Mouse (Mus musculus) forebrain, postnatal 0 days (tissue): ENCODE results near the gene Il17rb. TPM values are rescaled to one million over a fixed set of nuclear protein-coding genes. Genes with fewer than 3 reads are reported as not detected.

Experiments used
- ATAC-seq: fragments of 200-750 bp; cut with Nextera tagmentation; 2 replicates; pipeline ENCODE4 v1.8.0; 2017; ENCODE audit warnings: mild to moderate bottlenecking, moderate library complexity
- DNase-seq: peaks from one replicate; pipeline ENCODE4 v3.0.0-alpha.2; 2015
- H3K27ac ChIP-seq: fragments of 300-500 bp; sonication (generic); 2 replicates; pipeline ENCODE4 v1.5.1; 2014; ENCODE audit warnings: low read depth, mild to moderate bottlenecking, antibody characterized with exemption, low read length, moderate library complexity, mixed read lengths
- H3K27me3 ChIP-seq: fragments of 300-500 bp; sonication (generic); 2 replicates; pipeline ENCODE4 v1.6.1; 2014; ENCODE audit warnings: mild to moderate bottlenecking, low read length, mixed read lengths; ENCODE audit not compliant: insufficient read depth
- H3K36me3 ChIP-seq: fragments of 300-500 bp; sonication (generic); 2 replicates; pipeline ENCODE4 v1.6.1; 2014; ENCODE audit warnings: mild to moderate bottlenecking, moderate library complexity; ENCODE audit not compliant: insufficient read depth
- H3K4me1 ChIP-seq: fragments of 300-500 bp; sonication (generic); 2 replicates; pipeline ENCODE4 v1.6.1; 2014; ENCODE audit warnings: antibody characterized with exemption; ENCODE audit not compliant: insufficient read depth
- H3K4me2 ChIP-seq: fragments of 300-500 bp; sonication (generic); 2 replicates; pipeline ENCODE4 v1.6.1; 2014; ENCODE audit warnings: low read depth, mild to moderate bottlenecking, moderate library complexity
- H3K4me3 ChIP-seq: fragments of 300-500 bp; sonication (generic); 2 replicates; pipeline ENCODE4 v1.5.1; 2014; ENCODE audit warnings: low read depth, low read length, mixed read lengths
- H3K9ac ChIP-seq: fragments of 300-500 bp; sonication (generic); 2 replicates; pipeline ENCODE4 v1.6.1; 2014; ENCODE audit warnings: mild to moderate bottlenecking
- H3K9me3 ChIP-seq: fragments of 300-500 bp; sonication (generic); 2 replicates; pipeline ENCODE4 v1.6.1; 2016; ENCODE audit warnings: low read length
- CTCF ChIP-seq: sonication (generic); IDR thresholded peaks from 2 replicates; pipeline ENCODE4 v1.5.1; 2016; ENCODE audit warnings: antibody characterized with exemption, control low read depth, low read depth
- WGBS: fragments of 180-500 bp; shearing (Covaris S2); extraction: QIAGEN DNeasy Blood & Tissue Kit; methylation state at CpG from one replicate; pipeline ENCODE4 v1.1.7; 2014; 5-methylcytosine and 5-hydroxymethylcytosine counted together
- polyA plus RNA-seq: library from polyadenylated mRNA; unstranded; fragments of >200 nt; fragmentation: Nextera tagmentation; extraction: Ambion mirVana; gene quantifications from 2 replicates; pipeline ENCODE4 v1.2.1, GENCODE M21; 2015
- total RNA-seq: library from RNA; depleted of rRNA; stranded (reverse); fragments of >200 nt; gene quantifications from 2 replicates; pipeline ENCODE4 v1.2.3, GENCODE M21; 2014

Il17rb gene
- total and polyA plus RNA-seq, 2 experiments from 2014 or later: 0.71 to 1.1 TPM

DNA sequence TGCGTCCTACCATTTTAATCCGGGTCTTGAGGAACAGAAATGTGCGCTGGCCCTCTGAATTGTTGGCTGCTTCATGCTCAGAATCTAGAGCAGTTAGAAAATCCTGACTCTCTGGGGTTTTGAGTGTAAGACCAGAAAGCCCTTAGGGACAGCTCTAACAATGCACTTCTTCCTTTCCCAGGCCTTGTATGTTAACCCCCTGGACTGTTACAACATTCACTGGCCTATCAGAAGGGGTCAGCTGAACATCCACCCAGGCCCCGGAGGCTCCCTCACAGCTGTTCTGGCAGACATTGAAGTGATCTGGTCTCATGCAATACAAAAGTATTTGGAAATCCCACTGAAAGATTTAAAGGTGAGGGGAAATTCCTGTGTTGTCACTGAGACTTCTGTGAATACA is 22.6 kb downstream of the Il17rb start:
- no peak for ATAC-seq
- WGBS: 94% methylated on average over 4 of the region's 4 CpGs
- H3K4me1 ChIP-seq: no peaks in the 10 kb centered on the region
- TF ChIP-seq CTCF: no peak
- H3K9ac ChIP-seq: no peak overlapping the region
- no peak for DNase-seq
- H3K9me3 ChIP-seq: no peaks in the 10 kb centered on the region
- no peak overlapping the region for H3K27ac ChIP-seq
- H3K4me3 ChIP-seq: no peak overlapping the region
- H3K27me3 ChIP-seq: no peaks in the 10 kb centered on the region
- no peak overlapping the region for H3K4me2 ChIP-seq
- peaks cover 97% of the 10 kb centered on the region for H3K36me3 ChIP-seq

DNA sequence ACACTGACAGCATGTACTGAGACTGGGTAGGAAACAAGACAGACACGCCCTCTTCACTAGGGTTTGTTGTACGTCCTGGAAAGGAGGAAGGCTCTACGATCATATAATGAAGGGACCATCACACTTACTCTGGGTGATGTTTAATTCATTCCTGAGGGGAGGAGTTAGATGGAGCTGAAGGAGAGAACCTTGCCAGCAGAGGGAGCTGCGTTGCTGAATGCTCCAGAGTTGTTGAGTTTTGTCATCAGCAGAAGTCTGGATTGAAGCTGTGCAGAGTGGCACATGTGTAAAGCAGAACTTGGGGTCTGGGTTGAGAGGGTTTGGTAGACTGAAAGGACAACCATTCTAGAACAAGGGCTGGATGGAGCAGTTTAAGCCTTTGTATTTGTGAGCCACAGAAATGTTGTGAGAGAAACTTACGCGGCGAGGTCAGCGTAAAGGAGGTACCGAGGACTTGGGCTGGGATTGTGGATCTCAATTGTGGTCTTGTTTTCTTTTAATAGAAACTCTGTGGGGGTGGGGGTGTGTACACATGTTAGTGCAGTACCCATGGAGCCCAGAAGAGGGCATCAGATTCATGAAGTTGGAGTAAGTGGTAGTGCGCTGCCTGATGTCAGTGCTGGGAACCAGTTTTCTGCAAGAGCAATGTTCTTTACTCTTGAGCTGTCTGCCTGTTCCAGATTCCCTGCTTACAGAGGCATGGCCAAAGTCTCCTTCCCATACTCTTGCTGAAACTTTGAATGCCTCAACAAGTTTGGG is 28.1 kb downstream of the Il17rb start:
- DNase-seq (no peak), ATAC-seq (no peak)
- Histone ChIP-seq H3K4me3 (no peak overlapping the region), H3K36me3 (peaks cover 53% of the 10 kb centered on the region), H3K9ac (no peak overlapping the region), H3K4me2 (no peak overlapping the region), H3K9me3 (no peaks in the 10 kb centered on the region), H3K4me1 (peaks cover 6% of the 10 kb centered on the region; the same call in 1 of the 2 replicates), H3K27me3 (no peaks in the 10 kb centered on the region), H3K27ac (no peak overlapping the region)
- peak; percentile 42 for TF ChIP-seq CTCF
- WGBS: 97% methylated on average over 10 of the region's 10 CpGs

DNA sequence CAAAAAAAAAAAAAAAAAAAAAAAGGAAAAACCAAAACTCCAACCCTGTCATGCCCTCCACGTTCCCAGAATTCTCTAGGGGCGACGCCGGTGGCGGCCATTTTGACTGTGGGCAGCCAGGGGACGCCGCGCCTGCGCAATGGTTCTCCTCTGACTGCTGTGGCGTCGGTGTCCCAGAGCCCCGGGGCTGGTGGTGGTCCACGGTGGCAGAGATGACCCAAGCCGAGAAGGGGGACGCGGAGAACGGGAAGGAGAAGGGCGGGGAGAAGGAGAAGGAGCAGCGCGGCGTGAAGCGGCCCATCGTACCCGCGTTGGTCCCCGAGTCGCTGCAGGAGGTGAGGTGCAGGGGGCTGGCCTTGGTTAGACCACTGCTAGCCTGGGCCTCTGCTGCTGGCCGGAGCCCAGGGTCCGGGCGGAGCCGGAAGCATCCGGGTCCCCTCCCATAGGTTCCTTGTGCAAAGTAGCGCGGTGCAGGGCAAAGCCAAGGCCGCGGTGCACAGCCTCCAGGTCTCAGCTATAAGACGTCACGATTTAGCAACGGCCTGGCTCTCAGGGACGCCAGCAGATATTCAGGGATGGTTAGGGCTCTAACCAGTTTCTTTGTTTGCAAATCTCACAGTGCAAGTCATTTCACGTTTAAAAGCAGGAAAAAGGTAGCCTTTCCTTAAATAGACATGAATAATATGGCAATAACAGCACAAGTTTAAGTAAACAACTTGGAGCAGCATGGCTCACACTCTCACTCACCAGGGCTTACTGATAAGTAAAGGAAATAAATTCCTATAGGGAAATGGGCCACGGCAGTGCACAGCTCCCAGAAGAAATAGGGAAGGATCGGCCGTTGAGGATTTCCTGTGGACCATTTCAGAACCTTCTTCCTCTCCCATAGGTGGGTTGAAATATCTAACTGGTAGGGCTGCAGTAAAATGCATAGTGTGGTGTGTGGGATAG is 30.2 kb downstream of the Il17rb start, which contains the start of gene Actr8:
TSS of gene Actr8 (plus strand) at position 84 of the 951 bp plus-strand sequence.
- H3K4me3 ChIP-seq: peak within 1 kb of the TSS; percentile 66
- peak; percentile 96 for ATAC-seq
- peak; percentile 94 for DNase-seq
- 0 out of 2 replicates have a peak, but pooled peaks have one; percentile 7 for TF ChIP-seq CTCF
- H3K27ac ChIP-seq: peak within 1 kb of the TSS; percentile 83
- no peaks in the 10 kb centered on the region for H3K9me3 ChIP-seq
- peaks cover 6% of the 10 kb centered on the region; the same call in 1 of the 2 replicates for H3K4me1 ChIP-seq
- no peaks in the 10 kb centered on the region for H3K27me3 ChIP-seq
- 4% methylated on average over 44 of the region's 44 CpGs for WGBS
- H3K9ac ChIP-seq: peak within 1 kb of the TSS; percentile 96
- H3K36me3 ChIP-seq: peaks cover 47% of the 10 kb centered on the region
- peak within 1 kb of the TSS; percentile 58 for H3K4me2 ChIP-seq

DNA sequence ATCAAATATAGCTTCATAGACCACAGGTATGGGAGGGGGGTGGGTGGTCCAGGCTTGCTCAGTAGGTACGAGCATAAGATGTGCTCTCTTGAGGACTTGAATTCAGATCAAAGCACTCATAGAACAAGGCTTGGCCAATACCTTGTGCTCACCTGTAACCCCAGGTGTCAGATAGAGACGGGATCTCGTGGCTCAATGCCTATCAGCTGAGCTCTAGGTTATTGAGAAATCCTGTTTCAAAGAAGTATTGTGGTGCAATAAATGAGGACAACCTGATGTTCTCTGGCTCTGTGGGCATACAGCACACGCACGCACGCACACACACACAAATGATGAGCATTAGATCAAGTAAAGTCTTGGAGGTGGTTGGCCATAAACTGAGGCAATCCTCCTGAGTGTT is 31.8 kb downstream of the Il17rb start:
- Histone ChIP-seq H3K27me3 (no peaks in the 10 kb centered on the region), H3K4me1 (peaks cover 6% of the 10 kb centered on the region; the same call in 1 of the 2 replicates), H3K36me3 (peaks cover 48% of the 10 kb centered on the region), H3K4me2 (no peak overlapping the region), H3K9ac (no peak overlapping the region), H3K4me3 (no peak overlapping the region), H3K9me3 (no peaks in the 10 kb centered on the region), H3K27ac (no peak overlapping the region)
- 93% methylated on average over 6 of the region's 6 CpGs for WGBS
- no peak for DNase-seq
- ATAC-seq: no peak
- no peak for TF ChIP-seq CTCF

DNA sequence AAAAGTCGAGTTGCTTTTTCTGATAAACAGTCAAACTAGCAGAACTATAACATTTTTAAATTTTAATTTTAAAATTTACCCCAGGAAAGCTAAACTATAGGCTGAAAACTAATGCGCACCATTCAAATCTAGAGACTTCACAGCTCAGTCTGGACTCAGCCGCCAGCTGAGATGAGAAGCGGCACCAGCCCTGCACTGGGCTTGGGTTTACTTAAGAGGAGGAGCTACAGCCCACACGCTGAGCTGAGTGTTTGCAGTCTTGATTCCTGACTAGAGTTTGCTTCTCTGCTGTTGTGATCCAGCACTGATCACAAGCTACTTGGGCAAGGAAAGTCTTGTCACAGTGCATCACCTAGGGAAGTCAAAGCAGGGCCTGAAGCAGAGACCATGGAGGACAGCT is 36.7 kb downstream of the Il17rb start:
- H3K4me2 ChIP-seq: no peak overlapping the region
- 90% methylated on average over 5 of the region's 5 CpGs for WGBS
- H3K9me3 ChIP-seq: no peaks in the 10 kb centered on the region
- no peaks in the 10 kb centered on the region for H3K27me3 ChIP-seq
- TF ChIP-seq CTCF: no peak
- DNase-seq (no peak), ATAC-seq (no peak)
- H3K4me1 ChIP-seq: peaks cover 10% of the 10 kb centered on the region; the same call in 1 of the 2 replicates
- H3K27ac ChIP-seq: no peak overlapping the region
- no peak overlapping the region for H3K9ac ChIP-seq
- H3K36me3 ChIP-seq: peaks cover 45% of the 10 kb centered on the region
- no peak overlapping the region for H3K4me3 ChIP-seq

DNA sequence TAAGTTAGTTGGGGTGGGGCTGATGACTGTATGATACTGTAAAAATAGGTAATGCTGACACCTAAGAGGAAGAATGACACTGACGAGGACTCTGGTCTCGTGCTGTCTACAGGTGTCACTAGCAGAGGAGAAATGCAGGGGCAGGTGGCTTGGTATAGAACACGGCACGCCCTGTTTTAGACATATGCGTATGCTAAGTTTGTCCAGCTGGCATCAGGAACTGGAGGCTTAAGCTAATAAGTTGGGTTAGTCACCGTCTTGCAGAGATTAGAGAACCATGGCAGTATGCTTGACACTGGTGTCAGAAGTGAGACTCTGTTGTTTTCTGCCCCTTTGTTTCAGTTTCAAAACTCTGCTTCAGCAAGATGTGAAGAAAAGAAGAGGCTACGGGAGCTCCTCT is 37.2 kb downstream of the Il17rb start:
- DNase-seq: no peak
- H3K9me3 ChIP-seq: no peaks in the 10 kb centered on the region
- H3K27me3 ChIP-seq: no peaks in the 10 kb centered on the region
- WGBS: 94% methylated on average over 7 of the region's 7 CpGs
- no peak for TF ChIP-seq CTCF
- H3K9ac ChIP-seq: no peak overlapping the region
- H3K4me3 ChIP-seq: no peak overlapping the region
- H3K4me2 ChIP-seq: no peak overlapping the region
- H3K36me3 ChIP-seq: peaks cover 45% of the 10 kb centered on the region
- no peak for ATAC-seq
- H3K27ac ChIP-seq: no peak overlapping the region
- H3K4me1 ChIP-seq: peaks cover 10% of the 10 kb centered on the region; the same call in 1 of the 2 replicates
